Mouse (Mus musculus): ENCODE measurements around the gene Rnh1. TPM values are rescaled to one million over a fixed set of nuclear protein-coding genes. Genes with fewer than 3 reads are reported as not detected.

Rnh1 gene
- 1.00 TPM for polyA plus RNA-seq (2014; fragmentation: Illumina TruSeq; extraction: RNeasy Lipid Tissue Mini Kit (QIAGEN cat#74804))

GRCm38 (mm10) chr7:141172116-141173006, at the start of gene Rnh1:
Rnh1 (minus strand) TSS chr7:141172857.

GRCm38 (mm10) chr7:141215101-141215879, 42.6 kb upstream of the Rnh1 start, which contains the start of gene Rassf7:
Rassf7 (plus strand) TSS chr7:141215860.

GRCm38 (mm10) chr7:141213605-141214235, 41.1 kb upstream of the Rnh1 start, which contains the start of gene Lmntd2:
Lmntd2 (minus strand) TSS chr7:141214080.

GRCm38 (mm10) chr7:141193948-141194347, 21.3 kb upstream of the Rnh1 start, which contains the start of the genes Hras and Lrrc56:
Hras (minus strand) TSS chr7:141194005.
Lrrc56 (plus strand) TSS chr7:141194157.

DNA sequence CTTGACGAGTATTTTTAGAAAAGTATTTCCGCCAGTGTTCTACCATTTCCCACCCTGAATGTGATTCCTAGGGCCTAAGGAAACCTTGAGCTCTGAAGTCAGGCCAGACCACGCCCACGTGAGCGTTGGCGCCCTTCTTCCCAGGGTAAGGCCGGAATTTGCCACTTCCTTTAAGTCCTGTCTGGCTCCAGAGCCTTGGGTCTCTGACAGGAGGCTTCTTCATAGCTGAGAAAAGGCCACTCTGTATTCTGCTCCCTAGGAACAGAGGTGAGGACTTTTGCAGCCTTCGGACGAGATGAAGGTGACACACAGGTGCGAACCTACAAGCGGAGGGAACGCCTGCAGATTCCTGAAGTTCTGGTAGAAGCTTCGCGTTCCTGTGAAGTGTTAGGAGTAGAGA, 50.4 kb downstream of the Rnh1 start, which contains the start of gene Ptdss2:
TSS of gene Ptdss2 (plus strand) at position 138 of the 400 bp plus-strand sequence.

GRCm38 (mm10) chr7:141117636-141118035, 55.0 kb downstream of the Rnh1 start, which contains the start of gene Ano9:
Ano9 (minus strand) TSS chr7:141117806.

Other genes with a start within 250 kb of the Rnh1 start
- 1.5 TPM for gene Pgghg, start 231.5 kb downstream of the Rnh1 start, polyA plus RNA-seq (2014; fragmentation: Illumina TruSeq; extraction: RNeasy Lipid Tissue Mini Kit (QIAGEN cat#74804))
- not detected for gene Ifitm5, start 222.6 kb downstream of the Rnh1 start, polyA plus RNA-seq (2014; fragmentation: Illumina TruSeq; extraction: RNeasy Lipid Tissue Mini Kit (QIAGEN cat#74804))
- not detected for gene Gm45717, start 216.9 kb downstream of the Rnh1 start, polyA plus RNA-seq (2014; fragmentation: Illumina TruSeq; extraction: RNeasy Lipid Tissue Mini Kit (QIAGEN cat#74804))
- gene Ifitm2, start 216.9 kb downstream of the Rnh1 start, polyA plus RNA-seq (2014; fragmentation: Illumina TruSeq; extraction: RNeasy Lipid Tissue Mini Kit (QIAGEN cat#74804)): 100 TPM
- gene Ifitm1, start 205.6 kb downstream of the Rnh1 start, polyA plus RNA-seq (2014; fragmentation: Illumina TruSeq; extraction: RNeasy Lipid Tissue Mini Kit (QIAGEN cat#74804)): 17.8 TPM
- 13.0 TPM for gene Ifitm3, start 162.1 kb downstream of the Rnh1 start, polyA plus RNA-seq (2014; fragmentation: Illumina TruSeq; extraction: RNeasy Lipid Tissue Mini Kit (QIAGEN cat#74804))
- gene Ifitm6, start 154.9 kb downstream of the Rnh1 start, polyA plus RNA-seq (2014; fragmentation: Illumina TruSeq; extraction: RNeasy Lipid Tissue Mini Kit (QIAGEN cat#74804)): 3.7 TPM
- gene Gm17387, start 143.7 kb downstream of the Rnh1 start, polyA plus RNA-seq (2014; fragmentation: Illumina TruSeq; extraction: RNeasy Lipid Tissue Mini Kit (QIAGEN cat#74804)): not detected
- gene B4galnt4, start 111.8 kb downstream of the Rnh1 start, polyA plus RNA-seq (2014; fragmentation: Illumina TruSeq; extraction: RNeasy Lipid Tissue Mini Kit (QIAGEN cat#74804)): not detected
- gene Pkp3, start 94.6 kb downstream of the Rnh1 start, polyA plus RNA-seq (2014; fragmentation: Illumina TruSeq; extraction: RNeasy Lipid Tissue Mini Kit (QIAGEN cat#74804)): not detected
- not detected for gene Sigirr, start 72.3 kb downstream of the Rnh1 start, polyA plus RNA-seq (2014; fragmentation: Illumina TruSeq; extraction: RNeasy Lipid Tissue Mini Kit (QIAGEN cat#74804))
- not detected for gene Ano9, start 55.1 kb downstream of the Rnh1 start, polyA plus RNA-seq (2014; fragmentation: Illumina TruSeq; extraction: RNeasy Lipid Tissue Mini Kit (QIAGEN cat#74804))
- 21.8 TPM for gene Ptdss2, start 50.5 kb downstream of the Rnh1 start, polyA plus RNA-seq (2014; fragmentation: Illumina TruSeq; extraction: RNeasy Lipid Tissue Mini Kit (QIAGEN cat#74804))
- gene Hras, start 21.1 kb upstream of the Rnh1 start, polyA plus RNA-seq (2014; fragmentation: Illumina TruSeq; extraction: RNeasy Lipid Tissue Mini Kit (QIAGEN cat#74804)): 3.6 TPM
- 0.77 TPM for gene Lrrc56, start 21.3 kb upstream of the Rnh1 start, polyA plus RNA-seq (2014; fragmentation: Illumina TruSeq; extraction: RNeasy Lipid Tissue Mini Kit (QIAGEN cat#74804))
- gene Lmntd2, start 41.2 kb upstream of the Rnh1 start, polyA plus RNA-seq (2014; fragmentation: Illumina TruSeq; extraction: RNeasy Lipid Tissue Mini Kit (QIAGEN cat#74804)): not detected
- gene Rassf7, start 43.0 kb upstream of the Rnh1 start, polyA plus RNA-seq (2014; fragmentation: Illumina TruSeq; extraction: RNeasy Lipid Tissue Mini Kit (QIAGEN cat#74804)): 0.80 TPM
- 26.7 TPM for gene Phrf1, start 55.9 kb upstream of the Rnh1 start, polyA plus RNA-seq (2014; fragmentation: Illumina TruSeq; extraction: RNeasy Lipid Tissue Mini Kit (QIAGEN cat#74804))
- 7.9 TPM for gene Irf7, start 93.6 kb upstream of the Rnh1 start, polyA plus RNA-seq (2014; fragmentation: Illumina TruSeq; extraction: RNeasy Lipid Tissue Mini Kit (QIAGEN cat#74804))
- 1.1 TPM for gene Cdhr5, start 103.9 kb upstream of the Rnh1 start, polyA plus RNA-seq (2014; fragmentation: Illumina TruSeq; extraction: RNeasy Lipid Tissue Mini Kit (QIAGEN cat#74804))
- gene Sct, start 106.3 kb upstream of the Rnh1 start, polyA plus RNA-seq (2014; fragmentation: Illumina TruSeq; extraction: RNeasy Lipid Tissue Mini Kit (QIAGEN cat#74804)): not detected
- gene Drd4, start 119.1 kb upstream of the Rnh1 start, polyA plus RNA-seq (2014; fragmentation: Illumina TruSeq; extraction: RNeasy Lipid Tissue Mini Kit (QIAGEN cat#74804)): not detected
- gene Deaf1, start 154.8 kb upstream of the Rnh1 start, polyA plus RNA-seq (2014; fragmentation: Illumina TruSeq; extraction: RNeasy Lipid Tissue Mini Kit (QIAGEN cat#74804)): 1.5 TPM
- 9.4 TPM for gene Tmem80, start 154.9 kb upstream of the Rnh1 start, polyA plus RNA-seq (2014; fragmentation: Illumina TruSeq; extraction: RNeasy Lipid Tissue Mini Kit (QIAGEN cat#74804))
- not detected for gene Eps8l2, start 166.0 kb upstream of the Rnh1 start, polyA plus RNA-seq (2014; fragmentation: Illumina TruSeq; extraction: RNeasy Lipid Tissue Mini Kit (QIAGEN cat#74804))
- gene Taldo1, start 219.3 kb upstream of the Rnh1 start, polyA plus RNA-seq (2014; fragmentation: Illumina TruSeq; extraction: RNeasy Lipid Tissue Mini Kit (QIAGEN cat#74804)): 7.8 TPM
- gene Gatd1, start 241.3 kb upstream of the Rnh1 start, polyA plus RNA-seq (2014; fragmentation: Illumina TruSeq; extraction: RNeasy Lipid Tissue Mini Kit (QIAGEN cat#74804)): 15.2 TPM

All from ovary, adult 10 weeks (tissue).